Mouse (Mus musculus) G1E (cell line): ENCODE results near the gene Pkm. TPM values are rescaled to one million over a fixed set of nuclear protein-coding genes. Genes with fewer than 3 reads are reported as not detected.

Experiments
- ATAC-seq: 2 replicates; pipeline ENCODE4 v1.8.0; 2016; ENCODE audit warnings: mild to moderate bottlenecking; ENCODE audit not compliant: insufficient number of reproducible peaks, poor library complexity, low FRiP score, severe bottlenecking; ENCODE audit errors: extremely low read depth
- DNase-seq: peaks from one replicate; pipeline ENCODE4 v3.0.0; 2012; ENCODE audit warnings: low spot score
- H3K27me3 ChIP-seq: 2 replicates; pipeline ENCODE4 v1.6.1; 2012; ENCODE audit warnings: mild to moderate bottlenecking, low read length, inconsistent platforms; ENCODE audit not compliant: insufficient read depth
- H3K36me3 ChIP-seq: replicated peaks from 2 replicates; pipeline ENCODE3; 2012; ENCODE audit warnings: mild to moderate bottlenecking, inconsistent platforms
- H3K4me1 ChIP-seq: 2 replicates; pipeline ENCODE4 v1.6.1; 2012; ENCODE audit warnings: low read depth, low read length, inconsistent platforms, mixed read lengths; ENCODE audit not compliant: insufficient read depth
- H3K4me3 ChIP-seq: 2 replicates; pipeline ENCODE4 v1.5.1; 2012; ENCODE audit warnings: low read depth, mild to moderate bottlenecking, inconsistent platforms, low read length, moderate library complexity, mixed read lengths
- H3K9me3 ChIP-seq: replicated peaks from 2 replicates; pipeline ENCODE4 v1.6.1; 2012; ENCODE audit warnings: inconsistent platforms
- CTCF ChIP-seq: IDR thresholded peaks from 2 replicates; pipeline ENCODE4 v1.5.1; 2012; ENCODE audit warnings: low read depth, low read length, inconsistent platforms, mixed read lengths
- GATA1 ChIP-seq: IDR thresholded peaks from 2 replicates; pipeline ENCODE4 v1.6.1; 2012; ENCODE audit warnings: borderline replicate concordance, low read length, inconsistent platforms, mixed read lengths
- GATA2 ChIP-seq: IDR thresholded peaks from 2 replicates; pipeline ENCODE4 v1.6.1; 2012; ENCODE audit warnings: low read depth, low read length, inconsistent platforms, borderline replicate concordance
- POLR2AphosphoS5 ChIP-seq: IDR thresholded peaks from 2 replicates; pipeline ENCODE4 v1.6.1; 2012; ENCODE audit warnings: low read depth, low read length, inconsistent platforms; ENCODE audit not compliant: insufficient replicate concordance
- TAL1 ChIP-seq: conservative IDR thresholded peaks from 2 replicates; pipeline ENCODE4 v1.6.1; 2012; ENCODE audit warnings: low read depth, low read length, inconsistent platforms, mixed read lengths
- polyA plus RNA-seq: library from polyadenylated mRNA; stranded (reverse); fragments of >175 nt; gene quantifications from 2 replicates; pipeline ENCODE4 v1.2.3, GENCODE M21; 2012
- total RNA-seq, 2 experiments: library from RNA; stranded (forward) in 1 of 2; stranded (reverse) in 1 of 2; fragments of 200-1000 nt in 1 of 2; fragments of >200 nt in 1 of 2; fragmentation: Nextera tagmentation in 1 of 2; gene quantifications; 2 replicates each; pipeline ENCODE4 v1.2.3; 2014 to 2017

Gene Pkm
- total and polyA plus RNA-seq, 3 experiments: 515 to 2,381 (median 2,295) TPM

DNA sequence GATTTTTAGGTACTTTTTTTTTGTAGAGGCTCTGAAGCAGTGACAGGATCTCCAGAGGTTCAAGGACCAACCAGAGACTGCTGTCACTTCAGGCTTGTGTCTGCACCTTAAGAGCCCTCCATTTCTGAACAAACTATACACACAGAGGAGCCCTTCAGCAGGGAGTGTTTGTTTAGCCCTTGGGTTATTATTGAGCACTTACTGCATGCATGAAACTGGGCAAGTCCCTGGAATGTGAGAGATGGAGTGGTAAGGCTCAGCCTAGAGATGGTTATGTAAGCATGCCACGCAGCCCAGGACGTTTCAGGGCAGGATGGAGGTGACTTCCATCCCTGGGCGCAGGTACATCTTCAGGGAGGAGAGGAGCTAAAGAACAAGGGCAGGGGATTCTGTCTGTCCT, 40.2 kb downstream of the Pkm start:
- ATAC-seq (no peak), DNase-seq (no peak)
- peaks cover 75% of the 10 kb centered on the region for H3K27me3 ChIP-seq
- no peak overlapping the region for H3K4me3 ChIP-seq
- no peaks in the 10 kb centered on the region for H3K4me1 ChIP-seq
- TF ChIP-seq CTCF (no peak), GATA2 (no peak), GATA1 (no peak), POLR2AphosphoS5 (no peak), TAL1 (no peak)
- H3K36me3 ChIP-seq: no peaks in the 10 kb centered on the region
- no peaks in the 10 kb centered on the region for H3K9me3 ChIP-seq

DNA sequence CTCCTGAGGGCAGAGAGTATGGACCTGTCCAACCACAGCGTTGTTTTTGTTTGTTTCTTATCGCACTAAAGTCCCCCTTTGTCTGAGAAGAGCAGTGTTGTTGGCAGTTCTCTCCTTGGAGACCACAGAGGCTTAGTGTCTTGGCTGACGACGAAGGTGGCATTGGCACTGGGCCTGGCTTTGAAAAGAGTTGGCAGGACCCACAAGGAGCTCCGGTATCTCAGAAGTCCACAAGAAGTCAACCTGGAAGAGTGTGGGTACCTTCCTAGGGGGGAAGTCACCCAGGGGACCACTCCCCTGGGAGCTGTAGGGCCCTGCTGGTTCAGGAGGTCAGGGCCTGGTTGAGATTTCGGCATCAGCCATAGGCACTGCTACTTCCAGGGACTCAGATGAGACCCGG, 44.9 kb downstream of the Pkm start:
- no peak for ATAC-seq

DNA sequence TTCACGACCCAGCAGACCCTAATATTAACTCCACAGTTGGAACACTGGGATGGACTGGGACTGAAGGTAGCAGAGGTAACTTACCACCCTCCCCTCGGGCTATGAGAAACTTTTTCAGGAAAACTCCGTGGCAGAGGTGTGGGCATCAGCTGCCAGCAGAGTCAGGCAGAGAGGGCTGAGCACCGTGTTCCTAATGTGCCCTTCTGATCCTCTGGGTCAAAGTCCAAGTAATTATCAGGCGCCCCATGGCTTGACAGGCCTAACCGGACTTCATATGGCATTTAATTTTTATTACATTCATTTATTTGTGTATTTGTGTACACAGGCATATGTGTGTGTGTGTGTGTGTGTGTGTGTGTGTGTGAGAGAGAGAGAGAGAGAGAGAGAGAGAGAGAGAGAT, 46.9 kb downstream of the Pkm start:
- DNase-seq: no peak
- ATAC-seq: no peak
- H3K9me3 ChIP-seq: no peaks in the 10 kb centered on the region
- no peaks in the 10 kb centered on the region for H3K36me3 ChIP-seq
- peaks cover 53% of the 10 kb centered on the region for H3K27me3 ChIP-seq
- peaks cover 7% of the 10 kb centered on the region; the same call in 1 of the 2 replicates for H3K4me1 ChIP-seq
- TF ChIP-seq POLR2AphosphoS5: no peak
- TF ChIP-seq GATA1: no peak
- no peak for TF ChIP-seq CTCF
- no peak overlapping the region for H3K4me3 ChIP-seq

More for the DNA sequence above, 44.9 kb downstream of the Pkm start:
- no peaks in the 10 kb centered on the region for H3K4me1 ChIP-seq
- DNase-seq: no peak
- H3K9me3 ChIP-seq: no peaks in the 10 kb centered on the region
- TF ChIP-seq TAL1 (no peak), GATA2 (no peak), GATA1 (no peak), CTCF (no peak), POLR2AphosphoS5 (no peak)
- no peaks in the 10 kb centered on the region for H3K36me3 ChIP-seq
- H3K4me3 ChIP-seq: no peak overlapping the region
- peaks cover 61% of the 10 kb centered on the region for H3K27me3 ChIP-seq

DNA sequence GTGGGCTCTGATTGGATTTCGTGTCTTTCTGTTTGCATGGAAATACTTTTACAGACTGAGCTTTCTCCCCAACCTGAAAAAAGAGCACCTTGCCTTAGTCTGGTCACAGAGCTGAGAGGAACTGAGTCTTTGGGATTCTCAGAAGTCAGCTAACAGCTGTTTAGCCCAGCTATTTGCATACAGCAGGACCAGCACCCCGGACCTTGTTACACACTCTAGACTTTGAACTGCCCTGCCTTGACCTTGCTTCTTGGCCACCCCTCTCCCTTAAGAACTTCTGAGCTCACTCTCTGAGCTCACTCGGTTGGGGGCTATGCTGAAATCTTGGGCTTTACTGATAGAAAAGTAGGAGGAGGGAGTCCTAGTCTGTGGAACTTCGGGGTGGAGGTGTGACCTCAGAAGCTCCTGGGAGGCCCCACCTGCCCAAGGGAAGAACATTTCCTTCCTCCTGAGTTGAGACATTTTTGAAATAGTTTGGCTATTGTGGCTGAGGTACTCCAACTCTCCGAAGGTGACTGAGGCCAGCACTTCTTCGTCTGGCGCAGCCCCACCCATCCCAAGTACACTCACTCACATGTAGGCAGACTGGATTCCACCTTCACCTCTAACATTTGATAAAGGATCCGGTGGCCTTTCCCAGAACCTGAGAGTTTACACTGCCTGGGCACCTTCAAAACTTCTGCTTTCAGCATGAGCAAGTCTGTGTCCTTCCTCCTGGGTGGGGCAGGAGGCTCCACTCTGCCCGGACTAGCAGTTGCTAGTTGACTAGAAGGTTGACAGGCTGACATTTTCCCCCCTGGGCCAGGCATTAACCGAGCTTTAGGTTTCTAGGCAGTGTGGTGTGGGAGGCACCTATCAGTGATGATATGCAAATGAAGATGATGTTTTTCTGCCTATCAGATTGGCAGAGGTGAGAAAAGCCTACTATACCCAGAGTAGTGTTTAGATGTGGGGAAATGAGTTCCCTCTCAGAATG, 51.0 kb downstream of the Pkm start:
- no peaks in the 10 kb centered on the region for H3K9me3 ChIP-seq
- H3K4me3 ChIP-seq: no peak overlapping the region
- H3K36me3 ChIP-seq: no peaks in the 10 kb centered on the region
- no peak for DNase-seq
- H3K27me3 ChIP-seq: peaks cover 47% of the 10 kb centered on the region
- no peak for ATAC-seq
- H3K4me1 ChIP-seq: peaks cover 7% of the 10 kb centered on the region; the same call in 1 of the 2 replicates
- TF ChIP-seq GATA2 (no peak), TAL1 (no peak), CTCF (no peak), POLR2AphosphoS5 (no peak), GATA1 (no peak)

DNA sequence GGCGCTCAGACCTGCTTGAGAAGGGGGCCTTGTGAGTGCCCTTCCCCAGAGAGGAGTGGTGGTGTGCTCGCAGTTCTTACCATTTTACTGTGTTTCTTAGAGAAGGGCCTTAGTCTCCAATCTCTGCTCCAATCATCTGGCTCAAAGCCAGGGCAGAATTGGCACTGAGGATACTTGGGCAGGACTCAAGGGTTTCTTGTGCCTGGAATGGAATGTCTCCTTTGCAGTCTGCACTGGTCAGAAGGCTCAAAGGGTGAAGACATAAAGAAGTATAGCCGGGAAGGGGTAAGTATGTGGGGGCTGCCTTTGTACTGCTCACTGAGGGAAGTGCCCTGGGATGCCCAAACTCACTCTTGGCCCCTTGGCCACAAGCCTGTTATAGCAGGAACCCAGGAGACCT, 53.1 kb downstream of the Pkm start:
- Histone ChIP-seq H3K36me3 (no peaks in the 10 kb centered on the region), H3K27me3 (peaks cover 44% of the 10 kb centered on the region), H3K4me3 (no peak overlapping the region), H3K4me1 (peaks cover 7% of the 10 kb centered on the region; the same call in 1 of the 2 replicates), H3K9me3 (no peaks in the 10 kb centered on the region)
- TF ChIP-seq GATA1: no peak
- TF ChIP-seq GATA2: no peak
- no peak for TF ChIP-seq TAL1
- no peak for TF ChIP-seq POLR2AphosphoS5
- no peak for TF ChIP-seq CTCF
- DNase-seq: no peak
- no peak for ATAC-seq

DNA sequence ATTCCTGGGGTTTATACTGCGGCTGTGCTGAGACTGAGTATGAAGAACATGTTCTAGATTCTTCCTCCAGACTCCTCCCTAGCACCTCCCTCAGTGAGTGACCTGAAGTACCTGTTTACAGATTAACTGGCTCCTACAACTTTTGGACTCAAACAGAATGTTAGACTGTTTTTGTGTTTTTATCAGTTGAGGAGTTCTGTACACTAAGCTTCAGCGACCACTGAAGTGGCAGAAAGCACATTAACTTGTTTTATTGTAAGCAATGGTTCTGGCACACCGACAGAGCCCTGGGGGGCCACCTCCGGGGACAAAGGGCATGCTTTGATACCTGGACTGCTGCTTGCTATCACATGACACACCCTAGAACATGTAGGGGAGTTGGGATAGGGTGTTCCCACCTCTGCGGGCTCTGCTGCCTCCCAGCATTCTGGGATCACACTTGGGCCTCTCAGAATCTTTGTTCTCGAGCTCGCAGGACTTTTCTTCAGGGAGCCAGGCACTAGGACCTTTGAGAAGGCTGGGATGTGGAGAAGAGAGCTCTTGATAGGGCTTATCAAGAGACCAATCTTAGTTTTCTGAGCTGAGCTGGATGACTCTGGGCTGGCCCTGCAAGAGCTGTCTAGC, 60.2 kb downstream of the Pkm start:
- DNase-seq (no peak), ATAC-seq (no peak)
- peaks cover 31% of the 10 kb centered on the region for H3K27me3 ChIP-seq
- TF ChIP-seq CTCF (no peak), TAL1 (no peak), POLR2AphosphoS5 (no peak), GATA1 (no peak)
- no peaks in the 10 kb centered on the region for H3K36me3 ChIP-seq
- H3K9me3 ChIP-seq: no peaks in the 10 kb centered on the region
- no peaks in the 10 kb centered on the region for H3K4me1 ChIP-seq
- H3K4me3 ChIP-seq: no peak overlapping the region
